Mouse (Mus musculus) forebrain, embryonic 16.5 days (tissue): ENCODE data around the gene Exd2. TPM values are rescaled to one million over a fixed set of nuclear protein-coding genes. Genes with fewer than 3 reads are reported as not detected.

Experiments used
- ATAC-seq: fragments of 200-750 bp; cut with Nextera tagmentation; 2 replicates; pipeline ENCODE4 v1.8.0; 2017; ENCODE audit warnings: mild to moderate bottlenecking, moderate library complexity
- H3K27ac ChIP-seq: fragments of 300-500 bp; sonication (generic); 2 replicates; pipeline ENCODE4 v1.5.1; 2014; ENCODE audit warnings: low read length, control low read depth
- H3K27me3 ChIP-seq: fragments of 300-500 bp; sonication (generic); replicated peaks from 2 replicates; pipeline ENCODE4 v1.6.1; 2014; ENCODE audit warnings: low read length; ENCODE audit not compliant: control insufficient read depth, insufficient read depth
- H3K36me3 ChIP-seq: fragments of 300-500 bp; sonication (generic); 2 replicates; pipeline ENCODE4 v1.6.1; 2014; ENCODE audit not compliant: control insufficient read depth, insufficient read depth
- H3K4me1 ChIP-seq: fragments of 300-500 bp; sonication (generic); replicated peaks from 2 replicates; pipeline ENCODE4 v1.6.1; 2014; ENCODE audit warnings: low read length; ENCODE audit not compliant: control insufficient read depth, insufficient read depth
- H3K4me2 ChIP-seq: fragments of 300-500 bp; sonication (generic); 2 replicates; pipeline ENCODE4 v1.6.1; 2014; ENCODE audit warnings: mild to moderate bottlenecking, low read length, control low read depth
- H3K4me3 ChIP-seq: fragments of 300-500 bp; sonication (generic); replicated peaks from 2 replicates; pipeline ENCODE4 v1.5.1; 2014; ENCODE audit warnings: mild to moderate bottlenecking, low read length, control low read depth
- H3K9ac ChIP-seq: fragments of 300-500 bp; sonication (generic); replicated peaks from 2 replicates; pipeline ENCODE4 v1.6.1; 2014; ENCODE audit warnings: low read depth, low read length, control low read depth
- H3K9me3 ChIP-seq: fragments of 300-500 bp; sonication (generic); 2 replicates; pipeline ENCODE4 v1.6.1; 2016; ENCODE audit warnings: low read length; ENCODE audit not compliant: control insufficient read depth
- WGBS: fragments of 180-500 bp; shearing (Covaris S2); extraction: QIAGEN DNeasy Blood & Tissue Kit; methylation state at CpG from one replicate; pipeline ENCODE4 v1.1.7; 2014; 5-methylcytosine and 5-hydroxymethylcytosine counted together
- polyA plus RNA-seq: library from polyadenylated mRNA; unstranded; fragments of >200 nt; fragmentation: Nextera tagmentation; extraction: Ambion mirVana; gene quantifications from 2 replicates; pipeline ENCODE4 v1.2.1, GENCODE M21; 2015

Exd2 gene
- polyA plus RNA-seq, 1 experiment from 2014 or later, result 71.0 TPM

- H3K36me3 ChIP-seq, result peaks cover 9% of the 10 kb centered on the region
Observed at GRCm38 (mm10) chr12:80479986-80480385, 17.1 kb downstream of the Exd2 start.

DNA sequence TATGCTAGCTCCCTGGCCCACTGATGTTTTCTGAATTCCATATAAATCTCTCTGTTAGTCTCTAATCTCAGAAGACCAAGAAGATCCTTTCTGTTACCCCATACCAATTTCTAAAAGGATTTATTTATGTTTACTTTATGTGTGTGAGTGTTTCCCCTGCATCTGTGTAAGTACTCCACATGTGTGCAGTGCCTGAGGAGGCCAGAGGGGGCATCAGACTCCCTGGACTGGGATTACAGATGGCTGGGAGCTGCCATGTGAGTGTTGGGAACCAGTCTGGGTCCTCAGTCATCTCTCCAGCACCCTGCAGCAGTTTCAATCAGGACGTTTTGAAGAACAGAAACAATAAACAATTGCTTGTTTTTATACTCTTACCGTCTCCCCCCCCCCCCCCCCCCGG lies 20.5 kb downstream of the Exd2 start:
- Histone ChIP-seq H3K9ac (no peak overlapping the region), H3K4me2 (no peak overlapping the region), H3K4me1 (no peaks in the 10 kb centered on the region), H3K9me3 (no peaks in the 10 kb centered on the region), H3K27ac (no peak overlapping the region), H3K4me3 (no peak overlapping the region), H3K27me3 (no peaks in the 10 kb centered on the region), H3K36me3 (peaks cover 7% of the 10 kb centered on the region)
- no peak for ATAC-seq
- WGBS, result 89% methylated on average over 3 of the region's 3 CpGs

More at GRCm38 (mm10) chr12:80479986-80480385, 17.1 kb downstream of the Exd2 start:
- Histone ChIP-seq H3K9me3 (no peaks in the 10 kb centered on the region), H3K4me3 (no peak overlapping the region), H3K9ac (no peak overlapping the region), H3K27me3 (no peaks in the 10 kb centered on the region), H3K27ac (no peak overlapping the region), H3K4me2 (no peak overlapping the region), H3K4me1 (no peaks in the 10 kb centered on the region)
- WGBS, result 92% methylated on average over 3 of the region's 3 CpGs
- no peak for ATAC-seq

DNA sequence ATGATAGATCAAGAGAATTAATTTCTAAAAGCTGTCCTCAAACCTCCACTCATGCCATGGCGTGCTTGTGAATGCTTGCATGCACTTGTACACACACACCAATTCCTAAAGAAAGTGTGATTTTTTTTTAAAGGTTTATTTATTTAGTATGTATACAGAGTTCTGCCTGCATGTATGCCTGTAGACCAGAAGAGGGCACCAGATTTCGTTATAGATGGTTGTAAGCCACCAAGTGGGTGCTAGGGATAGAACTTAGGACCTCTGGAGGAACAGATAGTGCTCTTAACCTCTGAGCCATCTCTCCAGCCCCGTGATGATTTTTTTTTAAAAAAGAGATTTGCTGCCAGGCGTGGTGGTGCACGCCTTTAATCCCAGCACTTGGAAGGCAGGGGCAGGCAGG lies 30.4 kb downstream of the Exd2 start:
- 95% methylated on average over 5 of the region's 5 CpGs for WGBS
- ATAC-seq, result no peak

GRCm38 (mm10) chr12:80495691-80496090 lies 32.8 kb downstream of the Exd2 start:
- peaks cover 16% of the 10 kb centered on the region for H3K36me3 ChIP-seq
- no peak overlapping the region for H3K9ac ChIP-seq
- no peak overlapping the region for H3K4me2 ChIP-seq
- no peak overlapping the region for H3K4me3 ChIP-seq
- no peaks in the 10 kb centered on the region for H3K9me3 ChIP-seq
- H3K27ac ChIP-seq, result no peak overlapping the region
- no peaks in the 10 kb centered on the region for H3K27me3 ChIP-seq
- WGBS, result 86% methylated on average over 1 of the region's 1 CpGs
- no peaks in the 10 kb centered on the region for H3K4me1 ChIP-seq
- ATAC-seq, result no peak

More for the DNA sequence above, 30.4 kb downstream of the Exd2 start:
- Histone ChIP-seq H3K4me2 (no peak overlapping the region), H3K36me3 (peaks cover 19% of the 10 kb centered on the region), H3K9me3 (no peaks in the 10 kb centered on the region), H3K4me3 (no peak overlapping the region), H3K27me3 (no peaks in the 10 kb centered on the region), H3K4me1 (no peaks in the 10 kb centered on the region), H3K27ac (no peak overlapping the region), H3K9ac (no peak overlapping the region)

- Histone ChIP-seq H3K9me3 (no peaks in the 10 kb centered on the region), H3K27me3 (no peaks in the 10 kb centered on the region), H3K4me1 (no peaks in the 10 kb centered on the region), H3K9ac (no peak overlapping the region), H3K4me2 (no peak overlapping the region), H3K27ac (no peak overlapping the region), H3K4me3 (no peak overlapping the region), H3K36me3 (0 out of 2 replicates have a peak, but pooled peaks cover 4% of the 10 kb centered on the region)
- ATAC-seq, result no peak
- WGBS, result 54% methylated on average over 4 of the region's 4 CpGs
Observed at GRCm38 (mm10) chr12:80498356-80498755, 35.5 kb downstream of the Exd2 start.

DNA sequence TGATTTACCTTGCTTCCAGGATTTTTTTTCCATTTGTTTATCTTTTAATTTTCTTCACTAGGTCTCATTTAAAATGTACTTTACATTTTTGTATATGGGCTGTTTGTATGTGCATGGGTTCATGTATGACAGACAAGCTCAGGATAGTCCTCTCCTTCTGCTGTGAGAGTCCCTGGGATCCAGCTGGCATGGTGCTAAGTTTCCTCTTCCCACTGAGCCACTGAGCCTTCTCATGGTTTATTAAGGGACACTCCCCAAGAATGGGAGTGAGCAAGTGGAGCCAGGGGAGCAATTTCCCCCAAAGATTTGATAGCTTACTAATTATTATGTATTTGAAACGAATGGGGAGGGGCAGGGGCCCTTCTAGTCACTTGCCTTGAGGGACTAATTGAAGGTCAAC lies 37.6 kb downstream of the Exd2 start:
- H3K27ac ChIP-seq, result no peak overlapping the region
- no peak overlapping the region for H3K4me2 ChIP-seq
- no peak for ATAC-seq
- no peaks in the 10 kb centered on the region for H3K9me3 ChIP-seq
- 50% methylated on average over 1 of the region's 1 CpGs for WGBS
- H3K9ac ChIP-seq, result no peak overlapping the region
- 0 out of 2 replicates have a peak, but pooled peaks cover 4% of the 10 kb centered on the region for H3K36me3 ChIP-seq
- H3K4me3 ChIP-seq, result no peak overlapping the region
- H3K27me3 ChIP-seq, result no peaks in the 10 kb centered on the region
- no peaks in the 10 kb centered on the region for H3K4me1 ChIP-seq

- H3K4me2 ChIP-seq, result no peak overlapping the region
- no peaks in the 10 kb centered on the region for H3K9me3 ChIP-seq
- ATAC-seq, result no peak
Observed at GRCm38 (mm10) chr12:80504718-80505117, 41.8 kb downstream of the Exd2 start.

DNA sequence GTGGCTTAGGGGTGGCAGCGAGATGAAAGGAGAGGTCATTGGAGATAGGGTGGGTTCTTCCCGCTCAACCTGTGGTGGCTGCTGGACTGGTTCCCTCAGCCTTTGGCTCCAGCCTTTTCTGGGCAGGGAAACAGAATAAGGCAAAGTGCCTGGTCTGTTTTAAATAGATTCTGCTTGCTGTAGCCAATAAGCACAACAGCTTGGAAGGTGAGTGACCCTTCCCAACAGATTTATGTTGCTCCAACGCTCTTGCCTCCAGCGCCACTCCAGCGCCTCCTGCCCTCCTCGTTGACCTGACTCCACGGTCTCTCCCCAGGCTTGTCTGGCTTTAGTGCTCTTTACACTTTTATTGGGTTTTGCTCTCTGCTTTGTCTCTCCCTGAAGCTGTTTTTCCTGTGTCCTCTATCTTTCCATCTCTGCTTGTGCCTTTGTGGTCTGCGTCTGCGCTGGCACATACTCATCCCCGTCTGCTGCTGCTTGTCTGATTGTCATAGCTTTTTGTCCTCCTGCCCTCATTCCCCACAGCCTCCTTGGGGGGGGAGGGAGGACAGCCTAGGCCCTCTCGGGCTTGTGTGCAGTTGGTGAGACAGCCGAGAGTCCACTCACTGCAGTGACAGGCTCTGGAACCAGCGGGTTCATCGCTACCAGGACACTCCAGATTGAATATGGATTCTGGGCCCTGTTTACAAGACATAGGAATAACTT lies 44.3 kb downstream of the Exd2 start:
- H3K4me1 ChIP-seq, result no peaks in the 10 kb centered on the region
- no peak overlapping the region for H3K27ac ChIP-seq
- H3K4me2 ChIP-seq, result no peak overlapping the region
- ATAC-seq, result no peak
- no peaks in the 10 kb centered on the region for H3K36me3 ChIP-seq
- H3K9me3 ChIP-seq, result no peaks in the 10 kb centered on the region
- 70% methylated on average over 14 of the region's 14 CpGs for WGBS
- H3K27me3 ChIP-seq, result no peaks in the 10 kb centered on the region
- H3K4me3 ChIP-seq, result no peak overlapping the region
- no peak overlapping the region for H3K9ac ChIP-seq

More at GRCm38 (mm10) chr12:80504718-80505117, 41.8 kb downstream of the Exd2 start:
- no peak overlapping the region for H3K4me3 ChIP-seq
- no peak overlapping the region for H3K9ac ChIP-seq
- 80% methylated on average over 5 of the region's 5 CpGs for WGBS
- H3K27ac ChIP-seq, result no peak overlapping the region
- H3K36me3 ChIP-seq, result no peaks in the 10 kb centered on the region
- H3K27me3 ChIP-seq, result no peaks in the 10 kb centered on the region
- H3K4me1 ChIP-seq, result no peaks in the 10 kb centered on the region

GRCm38 (mm10) chr12:80517977-80518376 lies 55.1 kb downstream of the Exd2 start, which contains the start of gene Galnt16:
TSS of gene Galnt16 (plus strand) at chr12:80518277.
- no peaks in the 10 kb centered on the region for H3K9me3 ChIP-seq
- peak within 1 kb of the TSS; percentile 87 for H3K27ac ChIP-seq
- peak within 1 kb of the TSS; percentile 79 for H3K9ac ChIP-seq
- ATAC-seq, result no peak
- no peaks in the 10 kb centered on the region for H3K36me3 ChIP-seq
- peaks cover 15% of the 10 kb centered on the region for H3K4me1 ChIP-seq
- H3K4me2 ChIP-seq, result peak within 1 kb of the TSS; percentile 76
- H3K4me3 ChIP-seq, result peak within 1 kb of the TSS; percentile 87
- H3K27me3 ChIP-seq, result no peaks in the 10 kb centered on the region
- 8% methylated on average over 14 of the region's 14 CpGs for WGBS
